Comparison of ENCODE assay signal across 8 mouse cellular contexts in genomic region chr1:190944109-190944760, GRCm38 (mm10). TPM values are rescaled to one million over a fixed set of nuclear protein-coding genes. Genes with fewer than 3 reads are reported as not detected.
DNase-seq lines count a peak whose midpoint lies in the region; ATAC-seq and TF ChIP-seq lines count a peak whose summit lies in the region.

No protein-coding gene starts in this region.

- 0 out of 2 replicates have a peak overlapping the region, but pooled peaks have one; percentile 28 for H3K9ac ChIP-seq in embryonic facial prominence, embryonic 13.5 days
- no peak overlapping the region for H3K9ac ChIP-seq in heart, embryonic 15.5 days
- H3K9ac ChIP-seq in liver, embryonic 16.5 days (ENCODE audit: low read depth, low read length): no peak overlapping the region
- H3K9ac ChIP-seq in neural tube, embryonic 14.5 days (replicated peaks; ENCODE audit: low read depth, low read length): no peak overlapping the region

- H3K4me3 ChIP-seq in embryonic facial prominence, embryonic 13.5 days: no peak overlapping the region
- H3K4me3 ChIP-seq in heart, embryonic 15.5 days: no peak overlapping the region
- H3K4me3 ChIP-seq in liver, embryonic 16.5 days (ENCODE audit: low read depth, low read length): no peak overlapping the region
- no peak overlapping the region for H3K4me3 ChIP-seq in neural tube, embryonic 14.5 days (ENCODE audit: low read depth, low read length)
- no peak overlapping the region for H3K4me3 ChIP-seq in thymus, adult 2 months (ENCODE audit: control insufficient read depth, insufficient read depth, low read length)

- no peak for TF ChIP-seq POLR2A in thymus, adult 2 months (IDR thresholded peaks at IDR 0.05; ENCODE audit: control insufficient read depth, extremely low read depth, insufficient read depth, low read length, poor library complexity)

- WGBS in embryonic facial prominence, embryonic 13.5 days: 46% methylated on average over 6 of the region's 6 CpGs
- 45% methylated on average over 6 of the region's 6 CpGs for WGBS in heart, embryonic 15.5 days
- 52% methylated on average over 6 of the region's 6 CpGs for WGBS in liver, embryonic 16.5 days (ENCODE audit: insufficient replicate concordance)
- 51% methylated on average over 6 of the region's 6 CpGs for WGBS in neural tube, embryonic 14.5 days
- WGBS in thymus, adult 2 months: 68% methylated on average over 6 of the region's 6 CpGs

- H3K4me1 ChIP-seq in embryonic facial prominence, embryonic 13.5 days: no peaks in the 10 kb centered on the region
- no peaks in the 10 kb centered on the region for H3K4me1 ChIP-seq in heart, embryonic 15.5 days (replicated peaks)
- no peaks in the 10 kb centered on the region for H3K4me1 ChIP-seq in liver, embryonic 16.5 days (ENCODE audit: control insufficient read depth, low read depth, low read length)
- H3K4me1 ChIP-seq in neural tube, embryonic 14.5 days (ENCODE audit: control insufficient read depth, insufficient read depth, low read length): no peaks in the 10 kb centered on the region
- no peaks in the 10 kb centered on the region for H3K4me1 ChIP-seq in thymus, adult 2 months (replicated peaks; ENCODE audit: control insufficient read depth, insufficient read depth, low read length)

- DNase-seq in CD4-positive helper T cell, adult 2 months (ENCODE audit: low read depth, low spot score): peak; percentile 60
- peak; percentile 66 for DNase-seq in adrenal gland, postnatal 25 days
- peak; percentile 75 to 83 for DNase-seq in kidney, postnatal 25 days
- DNase-seq in thymus, adult 2 months: peak; percentile 66

- H3K27me3 ChIP-seq in embryonic facial prominence, embryonic 13.5 days: no peaks in the 10 kb centered on the region
- no peaks in the 10 kb centered on the region for H3K27me3 ChIP-seq in heart, embryonic 15.5 days
- H3K27me3 ChIP-seq in liver, embryonic 16.5 days (ENCODE audit: control insufficient read depth, insufficient read depth, low read depth, low read length): no peaks in the 10 kb centered on the region
- H3K27me3 ChIP-seq in neural tube, embryonic 14.5 days (ENCODE audit: control insufficient read depth, insufficient read depth, low read length): no peaks in the 10 kb centered on the region
- no peaks in the 10 kb centered on the region for H3K27me3 ChIP-seq in thymus, adult 2 months (ENCODE audit: control insufficient read depth, insufficient read depth, low read length)

- no peaks in the 10 kb centered on the region for H3K9me3 ChIP-seq in embryonic facial prominence, embryonic 13.5 days
- no peaks in the 10 kb centered on the region for H3K9me3 ChIP-seq in heart, embryonic 15.5 days (replicated peaks)
- no peaks in the 10 kb centered on the region for H3K9me3 ChIP-seq in liver, embryonic 16.5 days (replicated peaks; ENCODE audit: control insufficient read depth, low read length)
- no peaks in the 10 kb centered on the region for H3K9me3 ChIP-seq in neural tube, embryonic 14.5 days (ENCODE audit: control insufficient read depth, low read length)

- peaks cover 83% of the 10 kb centered on the region for H3K36me3 ChIP-seq in embryonic facial prominence, embryonic 13.5 days
- H3K36me3 ChIP-seq in heart, embryonic 15.5 days: peaks cover 82% of the 10 kb centered on the region
- peaks cover 21% of the 10 kb centered on the region for H3K36me3 ChIP-seq in liver, embryonic 16.5 days (ENCODE audit: control insufficient read depth, insufficient read depth)
- H3K36me3 ChIP-seq in neural tube, embryonic 14.5 days (ENCODE audit: control insufficient read depth, insufficient read depth, low read length): peaks cover 72% of the 10 kb centered on the region
- peaks cover 66% of the 10 kb centered on the region for H3K36me3 ChIP-seq in thymus, adult 2 months (ENCODE audit: control insufficient read depth, insufficient read depth, low read length)

- peak; percentile 74 for ATAC-seq in embryonic facial prominence, embryonic 13.5 days (ENCODE audit: insufficient number of reproducible peaks, insufficient read depth, low FRiP score, low TSS enrichment, low read depth)
- ATAC-seq in heart, embryonic 15.5 days (replicated peaks; ENCODE audit: insufficient number of reproducible peaks, insufficient read depth, low FRiP score, low read depth): peak; percentile 80
- peak; percentile 64 for ATAC-seq in liver, embryonic 16.5 days (ENCODE audit: low read depth)
- ATAC-seq in neural tube, embryonic 14.5 days (ENCODE audit: low read depth): peak; percentile 90

- no peak; the same call in 1 of the 2 replicates for TF ChIP-seq CTCF in thymus, adult 2 months (IDR thresholded peaks at IDR 0.05; ENCODE audit: borderline replicate concordance, control insufficient read depth, extremely low read depth, insufficient read depth, low read length, poor library complexity)

- H3K4me2 ChIP-seq in embryonic facial prominence, embryonic 13.5 days: no peak overlapping the region
- H3K4me2 ChIP-seq in heart, embryonic 15.5 days: no peak overlapping the region
- no peak overlapping the region for H3K4me2 ChIP-seq in liver, embryonic 16.5 days (ENCODE audit: low read depth, low read length)
- no peak overlapping the region for H3K4me2 ChIP-seq in neural tube, embryonic 14.5 days (ENCODE audit: low read depth, low read length)

- no peak overlapping the region for H3K27ac ChIP-seq in embryonic facial prominence, embryonic 13.5 days
- H3K27ac ChIP-seq in heart, embryonic 15.5 days: no peak overlapping the region
- H3K27ac ChIP-seq in liver, embryonic 16.5 days (ENCODE audit: low read length): no peak overlapping the region
- no peak overlapping the region for H3K27ac ChIP-seq in neural tube, embryonic 14.5 days (ENCODE audit: low read depth, low read length)
- H3K27ac ChIP-seq in thymus, adult 2 months (ENCODE audit: control insufficient read depth, insufficient read depth, low read length): no peak overlapping the region

RNA-seq across cellular contexts. Expression of gene Angel2, which starts 19.3 kb away (rescaled TPM):
- 44.3 and 56.8 TPM in 2 replicates for total RNA-seq in adrenal gland, postnatal 25 days (2021)
- 51.5 and 60.1 TPM in 2 replicates for polyA plus RNA-seq in embryonic facial prominence, embryonic 13.5 days (2015; fragmentation: Nextera tagmentation; extraction: Ambion mirVana)
- 29.3 and 30.1 TPM in 2 replicates for polyA plus RNA-seq in heart, embryonic 15.5 days (2015; fragmentation: Nextera tagmentation; extraction: Ambion mirVana)
- 11.3 and 11.6 TPM in 2 replicates for polyA plus RNA-seq in liver, embryonic 16.5 days (2015; fragmentation: Nextera tagmentation; extraction: Ambion mirVana)
- polyA plus RNA-seq in neural tube, embryonic 14.5 days (2014; fragmentation: Nextera tagmentation; extraction: Ambion mirVana): 47.9 and 53.3 TPM in 2 replicates
- polyA plus RNA-seq in thymus, adult 2 months (2012; rRNA removed): 36.8 and 37.7 TPM in 2 replicates

RNA-seq across cellular contexts. Expression of gene Rps6kc1, which starts 32.7 kb away (rescaled TPM):
- total RNA-seq in adrenal gland, postnatal 25 days (2021): 24.9 and 27.1 TPM in 2 replicates
- 16.9 and 18.4 TPM in 2 replicates for polyA plus RNA-seq in embryonic facial prominence, embryonic 13.5 days (2015; fragmentation: Nextera tagmentation; extraction: Ambion mirVana)
- polyA plus RNA-seq in heart, embryonic 15.5 days (2015; fragmentation: Nextera tagmentation; extraction: Ambion mirVana): 8.8 and 11.9 TPM in 2 replicates
- polyA plus RNA-seq in liver, embryonic 16.5 days (2015; fragmentation: Nextera tagmentation; extraction: Ambion mirVana): 3.4 and 4.9 TPM in 2 replicates
- 27.6 and 36.9 TPM in 2 replicates for polyA plus RNA-seq in neural tube, embryonic 14.5 days (2014; fragmentation: Nextera tagmentation; extraction: Ambion mirVana)
- 5.9 and 7.4 TPM in 2 replicates for polyA plus RNA-seq in thymus, adult 2 months (2012; rRNA removed)

RNA-seq across cellular contexts. Expression of gene Vash2, which starts 34.9 kb away (rescaled TPM):
- 0.48 and 0.49 TPM in 2 replicates for total RNA-seq in adrenal gland, postnatal 25 days (2021)
- 54.3 and 54.7 TPM in 2 replicates for polyA plus RNA-seq in embryonic facial prominence, embryonic 13.5 days (2015; fragmentation: Nextera tagmentation; extraction: Ambion mirVana)
- polyA plus RNA-seq in heart, embryonic 15.5 days (2015; fragmentation: Nextera tagmentation; extraction: Ambion mirVana): 44.5 and 45.9 TPM in 2 replicates
- 0.85 and 0.94 TPM in 2 replicates for polyA plus RNA-seq in liver, embryonic 16.5 days (2015; fragmentation: Nextera tagmentation; extraction: Ambion mirVana)
- 118 and 125 TPM in 2 replicates for polyA plus RNA-seq in neural tube, embryonic 14.5 days (2014; fragmentation: Nextera tagmentation; extraction: Ambion mirVana)
- 2.1 and 3.4 TPM in 2 replicates for polyA plus RNA-seq in thymus, adult 2 months (2012; rRNA removed)

Comparison
In these comparisons a context has a peak if more than half of its experiments do, and no peak if none do; other contexts are left out.
1. RNA of gene Vash2, which starts 34.9 kb away (polyA plus RNA-seq): 118 to 125 TPM in neural tube, embryonic 14.5 days, 54.3 to 54.7 TPM in embryonic facial prominence, embryonic 13.5 days and 44.5 to 45.9 TPM in heart, embryonic 15.5 days; 2.1 to 3.4 TPM in thymus, adult 2 months and 0.85 to 0.94 TPM in liver, embryonic 16.5 days; every median in the first group is over 10 times any median in the second.
2. Peak in every context shown above with its lines, with median percentiles within 50 percentile points of each other: DNase-seq and ATAC-seq.